Mouse (Mus musculus) adrenal gland, adult (tissue): ENCODE measurements around the gene Sh3bgrl3.
A peak's percentile ranks its signal among the peaks of the same experiment; 100 is the strongest.

Experiments used
- DNase-seq, 2 experiments: peaks; one replicate each; pipeline ENCODE4 v3.0.0; 2022 to 2023; ENCODE audit warnings: low spot score in 1 of 2; ENCODE audit not compliant: inconsistent age in 2 of 2

The Sh3bgrl3 gene

DNA sequence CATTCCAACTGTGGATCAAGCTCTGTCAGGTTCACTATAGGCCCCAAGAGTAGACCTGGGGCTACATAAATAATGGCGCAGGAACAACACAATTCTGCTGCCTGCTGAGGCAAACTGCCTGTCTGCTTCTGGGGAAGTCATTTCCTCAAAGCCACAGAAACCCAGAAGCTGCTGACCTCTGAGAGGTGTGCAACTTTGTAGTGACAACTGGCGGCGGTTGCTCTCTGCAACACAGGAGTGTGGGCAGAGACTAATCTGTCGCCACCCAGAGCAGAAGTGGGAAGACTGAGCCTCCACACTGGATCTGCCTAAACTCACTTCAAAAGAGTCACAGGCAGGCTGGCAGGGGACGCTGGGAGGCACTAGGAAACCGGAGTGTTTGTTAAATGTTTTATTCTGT is 893 bp upstream of the Sh3bgrl3 start:
- DNase-seq: no peak

DNA sequence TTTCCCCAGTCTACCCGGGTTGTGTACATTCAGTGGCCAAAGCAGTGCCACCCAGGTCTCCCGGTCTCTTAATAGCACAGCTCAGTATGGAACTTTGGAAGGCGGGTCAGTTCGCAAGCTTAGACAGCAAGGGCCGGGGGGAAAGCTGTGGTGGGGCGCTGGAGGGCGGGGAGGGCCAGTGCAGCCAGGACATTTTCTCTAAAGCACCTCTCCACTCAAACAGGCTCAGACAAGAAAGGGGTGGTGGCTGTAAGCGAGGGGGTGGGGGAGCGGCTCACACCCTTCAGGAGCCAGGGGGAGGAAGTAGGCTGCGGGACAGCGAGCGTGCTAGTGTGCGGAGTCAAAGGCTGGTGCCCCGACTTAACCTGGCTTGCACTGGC is 384 bp upstream of the Sh3bgrl3 start:
- peak in 1 of 2 experiments; percentile 25 for DNase-seq

DNA sequence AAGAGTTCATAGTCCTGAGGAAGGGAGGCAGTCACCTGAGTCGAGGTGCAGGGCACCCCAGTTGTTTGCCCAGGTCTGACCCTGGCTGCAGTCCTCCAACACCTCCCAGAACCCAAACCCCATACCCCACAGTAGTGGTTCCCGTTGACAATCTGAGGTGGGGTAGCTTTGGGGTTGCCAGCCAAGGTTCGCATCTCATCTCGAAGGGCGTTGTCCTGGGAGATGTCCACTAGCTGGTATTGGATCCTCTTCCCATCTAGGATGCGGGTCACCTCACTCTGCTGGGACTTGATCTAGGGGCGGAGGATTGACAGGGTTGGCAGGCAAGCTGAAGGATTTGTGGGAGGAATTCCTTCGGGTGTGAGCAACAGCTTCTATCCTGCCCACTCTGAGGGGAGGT is 796 bp downstream of the Sh3bgrl3 start:
- peak; percentile 22 to 40 for DNase-seq

DNA sequence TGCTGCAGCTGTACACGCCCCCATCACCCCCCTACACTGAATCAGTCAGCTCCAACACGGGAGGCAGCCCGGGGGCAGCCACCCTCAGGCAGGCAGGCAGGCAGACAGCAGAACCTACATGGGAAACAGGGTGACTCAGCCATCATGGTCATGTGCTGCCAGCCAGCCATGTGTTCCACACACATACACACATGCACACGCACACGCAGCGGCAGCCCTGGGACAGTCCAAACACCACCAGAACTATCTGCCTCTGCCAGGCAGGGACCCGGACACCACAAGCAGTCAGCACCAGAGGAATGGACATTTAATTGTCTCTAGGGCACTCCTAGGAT is 1.5 kb downstream of the Sh3bgrl3 start:
- DNase-seq: peak in 1 of 2 experiments; percentile 46

DNA sequence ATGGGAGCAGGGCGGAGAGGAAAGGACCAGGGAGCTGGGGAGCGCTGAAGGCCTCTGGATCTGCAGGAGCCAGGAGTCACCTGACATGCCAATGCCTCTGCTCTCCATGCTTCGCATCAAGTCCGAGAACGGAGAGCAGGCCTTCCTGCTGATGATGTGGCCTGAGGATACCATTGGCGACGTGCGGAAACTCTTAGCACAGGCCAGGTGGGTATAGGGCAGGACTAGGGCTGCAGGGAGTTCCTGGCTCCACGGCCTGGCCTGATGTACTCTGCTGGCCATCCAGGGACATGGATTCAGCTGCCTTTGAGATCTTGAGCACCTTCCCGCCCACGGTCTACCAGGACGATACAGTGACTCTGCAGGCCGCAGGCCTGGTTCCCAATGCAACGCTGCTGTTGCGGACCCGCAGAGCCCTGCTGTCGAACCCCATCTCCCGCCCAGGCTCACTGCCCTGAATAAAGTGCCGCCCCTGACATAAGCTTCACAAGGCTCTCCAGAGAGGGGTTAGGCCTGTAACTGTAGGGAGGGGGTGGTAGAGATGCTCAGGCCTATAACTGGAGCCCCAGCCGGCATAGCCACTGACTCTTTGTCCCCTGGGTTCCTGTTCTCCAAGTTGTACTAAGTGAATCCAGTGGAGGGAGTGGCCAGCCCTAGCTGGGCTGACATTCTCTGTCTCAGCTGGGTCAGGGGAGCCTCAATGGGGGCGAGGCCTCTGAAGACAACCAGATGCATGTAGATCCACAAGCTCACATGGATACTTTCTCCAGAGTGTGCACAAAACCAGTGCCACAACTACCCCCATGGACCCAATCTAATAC is 2.1 kb downstream of the Sh3bgrl3 start:
- peak in 1 of 2 experiments; percentile 24 for DNase-seq

DNA sequence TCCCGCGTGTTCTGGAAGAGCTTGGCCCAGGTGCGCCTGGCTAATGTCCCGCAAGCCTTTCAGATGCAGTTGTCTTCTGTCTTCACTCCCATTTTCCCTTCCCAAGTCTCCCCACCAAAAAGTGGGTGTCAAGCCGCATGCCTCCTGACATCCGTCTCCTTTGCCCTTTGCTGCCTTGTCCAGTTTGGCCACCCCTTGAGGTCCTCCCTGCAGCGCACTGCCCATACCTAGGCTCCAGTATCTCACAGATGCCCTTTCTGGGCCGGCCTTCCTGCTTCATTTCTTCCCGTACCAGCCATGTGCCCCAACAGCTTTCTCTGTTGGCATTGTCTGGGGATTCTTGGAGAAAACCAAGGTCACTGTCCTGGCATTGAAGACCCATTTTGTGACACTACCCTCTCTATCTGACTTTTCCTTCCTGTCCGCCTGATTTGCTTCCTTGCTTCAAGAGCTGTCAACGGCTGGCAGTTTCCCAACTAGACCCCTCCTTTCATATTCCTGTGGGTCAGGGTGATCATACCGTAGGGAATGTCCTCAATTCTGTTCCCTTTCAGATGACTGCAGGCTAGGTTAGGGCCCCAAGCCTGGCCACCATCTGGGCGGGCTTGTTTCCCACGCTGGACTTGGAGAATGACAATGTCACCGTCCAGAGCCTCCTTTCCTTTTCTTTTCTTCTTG is 3.1 kb downstream of the Sh3bgrl3 start:
- peak; percentile 18 to 55 for DNase-seq

DNA sequence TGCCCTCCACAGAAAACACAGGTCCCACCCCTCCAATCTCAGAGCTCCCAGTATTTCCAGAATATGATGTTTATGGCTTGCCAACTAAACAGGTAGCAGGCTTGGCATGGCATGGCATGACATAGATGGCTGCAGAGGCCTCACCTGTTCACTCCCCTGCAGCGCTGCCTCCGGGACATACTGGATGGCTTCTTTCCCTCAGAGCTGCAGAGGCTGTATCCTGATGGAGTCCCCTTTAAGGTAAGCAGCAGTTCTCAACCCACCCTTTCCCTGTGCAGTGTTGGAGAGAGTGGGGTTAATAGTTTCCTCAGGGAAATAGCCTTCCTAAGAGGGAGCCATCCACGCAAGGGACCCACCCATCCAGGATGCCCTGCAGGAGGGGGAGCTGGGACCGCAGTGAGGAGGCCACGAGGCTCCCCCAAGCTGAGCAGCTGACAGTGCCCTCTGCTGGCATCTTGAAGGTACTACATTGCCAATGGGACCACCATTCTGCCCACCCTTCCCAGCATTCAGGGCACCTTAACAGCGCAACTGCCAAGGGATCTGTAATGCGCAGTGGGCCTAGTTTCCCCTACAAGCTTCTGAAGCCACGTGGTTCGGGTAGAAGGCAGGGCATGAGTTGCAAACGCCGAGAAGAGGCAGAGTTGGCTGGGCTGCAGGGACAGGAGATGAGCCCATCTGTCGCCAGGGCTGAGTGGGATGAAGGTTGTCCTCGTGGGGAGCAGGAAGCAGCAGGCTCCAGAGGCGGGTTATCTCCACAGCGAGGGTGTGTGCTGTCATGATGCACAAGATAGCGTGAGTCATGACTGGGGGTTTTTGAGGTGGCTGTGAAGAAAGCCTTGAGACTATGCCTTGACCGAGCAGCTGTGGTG is 4.7 kb downstream of the Sh3bgrl3 start:
- peak; percentile 82 to 91 for DNase-seq

DNA sequence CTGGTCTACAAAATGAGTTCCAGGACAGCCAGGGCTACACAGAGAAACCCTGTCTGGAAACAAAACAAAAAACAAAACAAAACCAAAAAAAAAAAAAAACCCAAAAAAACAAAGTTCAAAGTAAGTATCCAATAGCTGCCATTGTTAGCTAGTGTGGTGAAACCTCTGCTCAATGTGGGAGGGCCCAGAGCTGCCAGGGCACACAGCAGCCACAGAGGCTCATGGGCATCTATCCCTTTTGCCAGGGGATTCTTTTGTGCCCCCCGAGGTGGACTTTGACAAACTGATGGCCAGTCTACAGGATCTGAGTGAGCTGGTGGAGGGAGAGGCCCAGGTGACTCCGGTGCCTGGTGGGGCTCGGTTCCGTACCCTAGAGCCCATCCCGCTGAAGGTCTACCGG is 5.4 kb downstream of the Sh3bgrl3 start:
- DNase-seq: no peak

DNA sequence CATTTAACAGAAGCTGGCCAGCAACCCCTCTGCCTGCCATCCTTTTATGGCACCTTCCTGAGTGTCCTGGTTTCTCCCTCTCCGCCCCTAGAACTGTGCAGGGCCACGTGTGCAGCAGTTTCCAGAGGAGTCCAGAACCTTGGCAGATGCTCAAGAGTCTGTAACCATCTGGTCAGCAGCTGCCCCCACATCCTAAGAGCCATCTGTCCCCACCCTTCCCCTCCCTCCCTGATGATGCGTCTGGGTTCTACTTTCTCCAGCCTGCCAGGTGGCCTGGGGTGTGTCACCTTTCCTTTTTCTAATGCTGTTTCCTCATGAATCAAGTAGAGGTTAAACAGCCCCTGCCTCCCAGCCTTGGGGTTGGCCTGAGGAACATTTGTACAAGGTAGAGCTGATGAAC is 6.3 kb downstream of the Sh3bgrl3 start:
- peak in 1 of 2 experiments; percentile 33 for DNase-seq

DNA sequence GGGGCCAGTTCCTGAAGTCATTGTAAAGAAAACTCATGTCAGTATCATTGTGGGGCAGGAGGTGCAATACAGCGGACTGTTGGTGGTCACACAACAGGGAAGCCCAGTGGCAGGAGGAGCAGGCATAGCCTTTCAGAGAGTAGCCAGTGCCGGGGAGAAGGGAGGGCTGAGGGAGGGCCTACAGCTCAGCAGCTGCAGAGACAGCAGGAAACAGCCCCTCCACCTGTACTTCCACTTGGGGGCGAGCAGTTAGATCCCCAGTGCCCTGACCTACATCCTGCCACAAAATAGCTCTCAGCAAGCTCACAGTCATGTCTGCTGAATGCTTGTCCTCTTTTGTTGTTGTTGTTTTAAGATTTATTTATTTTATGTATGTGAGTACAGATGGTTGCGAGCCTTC is 7.0 kb downstream of the Sh3bgrl3 start:
- no peak for DNase-seq

DNA sequence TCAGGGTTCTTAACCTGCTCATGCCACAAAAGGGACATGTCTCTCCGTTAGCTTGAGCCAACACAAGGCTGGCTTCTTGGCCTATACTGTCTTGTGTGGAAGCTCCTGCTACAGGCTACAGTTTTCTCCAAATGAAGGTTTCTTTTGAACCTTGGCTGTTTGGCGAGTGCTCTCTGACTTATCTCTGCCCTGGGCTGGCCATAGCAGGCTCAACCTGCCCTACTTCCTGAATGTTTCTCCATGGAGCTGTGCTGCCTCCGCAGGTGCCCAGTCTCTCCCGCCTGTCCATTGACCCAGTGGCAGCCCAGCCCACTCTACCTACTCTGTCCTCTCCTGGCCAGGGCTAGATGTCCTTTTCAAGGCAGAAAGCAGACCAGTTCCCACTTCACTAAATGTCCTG is 7.7 kb downstream of the Sh3bgrl3 start:
- no peak for DNase-seq

DNA sequence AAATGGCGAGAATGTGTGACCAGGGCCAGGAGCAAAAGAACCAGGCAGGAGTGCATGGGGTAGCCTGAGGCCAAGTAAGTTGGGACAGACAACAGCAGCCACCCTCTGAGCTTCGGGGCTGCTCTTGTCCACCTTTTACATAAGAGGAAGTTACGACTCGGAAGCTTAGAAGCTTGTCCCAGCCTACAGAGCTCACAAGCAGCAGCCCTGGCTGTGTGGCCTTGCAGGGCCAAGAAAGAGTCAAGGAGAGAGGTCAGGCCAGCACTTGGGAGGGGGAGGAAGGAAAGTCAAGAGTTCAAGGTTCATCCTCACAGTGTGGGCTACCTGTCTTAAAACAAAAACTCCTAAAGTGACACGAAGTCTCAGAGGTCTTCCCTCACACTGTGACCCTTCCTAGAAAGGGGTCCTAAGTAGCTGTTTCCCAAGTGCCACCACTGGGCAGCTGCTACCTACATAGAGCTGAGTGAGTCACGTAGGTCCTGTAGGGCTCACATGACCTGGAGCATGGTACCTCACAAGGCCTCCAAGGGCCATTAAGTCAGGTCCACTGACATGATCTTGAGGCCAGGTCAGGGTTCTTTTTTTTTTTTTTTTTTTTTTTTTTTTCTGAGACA is 8.3 kb downstream of the Sh3bgrl3 start:
- peak in 1 of 2 experiments; percentile 59 for DNase-seq

DNA sequence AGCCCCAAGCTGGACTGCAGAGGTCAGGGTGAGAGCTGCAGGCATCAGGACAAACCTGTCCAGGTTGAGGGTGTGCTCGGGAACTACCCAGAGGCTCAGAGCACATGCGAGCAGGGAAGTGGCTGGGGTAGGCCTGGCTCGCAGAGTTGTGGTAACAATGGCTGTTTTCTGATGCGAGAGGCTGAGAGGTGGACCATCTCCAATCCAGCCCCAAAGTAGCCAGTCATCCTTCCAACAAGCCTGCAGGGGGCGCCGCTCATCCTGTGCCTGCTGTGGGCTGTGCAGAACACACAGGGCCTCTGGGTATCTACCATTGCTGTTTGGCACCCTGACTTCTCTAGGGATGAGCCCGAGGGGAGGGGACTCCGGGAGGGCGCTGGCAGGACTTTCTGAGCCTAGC is 8.9 kb downstream of the Sh3bgrl3 start:
- peak; percentile 27 to 44 for DNase-seq

DNA sequence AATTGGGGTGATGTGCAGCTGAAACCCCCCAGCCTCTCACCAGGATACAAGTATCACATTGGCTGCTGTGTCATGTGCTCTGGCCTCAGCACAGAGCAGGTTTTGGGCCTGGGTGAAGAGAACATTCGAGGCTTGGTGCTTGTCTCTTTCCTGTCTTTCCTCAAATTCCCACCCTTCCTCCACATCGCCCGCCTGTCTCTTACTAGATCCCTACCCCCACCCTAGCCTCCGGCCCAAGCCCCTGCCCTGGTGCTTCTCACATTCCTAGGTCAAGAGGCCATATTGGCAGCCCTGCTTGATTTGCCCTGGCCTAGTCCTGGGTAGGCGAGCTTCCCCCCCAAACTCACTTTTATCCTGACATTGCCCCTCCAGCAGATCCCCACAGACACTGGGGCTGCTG is 9.5 kb downstream of the Sh3bgrl3 start:
- no peak for DNase-seq

DNA sequence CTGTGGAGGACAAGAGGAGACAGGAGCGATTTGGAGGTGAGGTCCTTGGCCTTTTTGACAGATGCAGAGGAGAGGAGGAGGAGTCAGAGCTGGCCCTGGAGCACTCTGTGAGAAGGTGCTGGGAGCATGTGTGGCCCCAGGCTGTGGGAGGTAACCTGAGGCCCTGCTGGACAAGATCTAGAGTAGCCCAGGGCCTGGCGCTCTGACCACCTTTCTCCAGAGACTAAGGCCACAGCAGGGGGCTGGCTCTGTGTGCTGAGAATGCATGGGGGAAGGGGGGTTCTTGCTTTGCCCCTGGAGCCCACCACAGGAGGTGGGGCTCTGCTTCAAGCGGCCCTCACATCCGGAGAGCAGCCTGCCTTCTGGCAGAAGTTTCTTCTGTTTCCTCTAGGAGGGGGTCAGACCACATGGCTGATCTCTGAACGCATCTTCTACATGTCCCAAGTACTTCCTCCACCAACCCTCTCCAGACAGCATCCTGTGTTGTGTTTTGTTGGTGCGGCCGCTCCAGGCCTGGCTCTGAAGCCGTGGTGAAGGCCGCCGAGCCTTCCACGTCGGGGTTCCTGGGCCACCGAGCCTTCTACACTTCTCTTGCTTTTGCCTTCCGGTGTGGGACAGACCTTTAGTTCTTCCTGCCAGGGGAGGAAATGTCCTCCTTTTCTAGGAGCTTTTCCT is 10.3 kb downstream of the Sh3bgrl3 start:
- DNase-seq: no peak

DNA sequence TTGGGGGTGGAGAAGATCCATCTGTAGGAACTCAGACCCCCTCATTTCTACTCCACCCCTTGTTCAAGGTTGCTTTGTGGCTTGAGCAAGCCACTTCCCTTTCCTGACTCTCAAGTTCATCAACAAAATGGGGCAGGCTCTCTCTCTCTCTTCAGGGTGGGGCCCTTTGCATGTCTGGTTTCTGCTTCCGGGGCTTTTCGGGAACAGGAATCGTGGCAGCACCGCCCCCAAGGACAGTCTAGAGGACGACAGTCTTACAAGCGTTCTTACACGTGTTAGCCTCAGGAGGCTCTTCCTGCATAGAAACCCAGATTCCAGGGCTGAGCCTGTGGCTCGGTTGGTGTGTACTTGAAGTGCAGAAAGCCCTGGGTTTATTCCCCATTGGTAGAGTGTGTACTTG is 11.6 kb downstream of the Sh3bgrl3 start:
- DNase-seq: no peak

DNA sequence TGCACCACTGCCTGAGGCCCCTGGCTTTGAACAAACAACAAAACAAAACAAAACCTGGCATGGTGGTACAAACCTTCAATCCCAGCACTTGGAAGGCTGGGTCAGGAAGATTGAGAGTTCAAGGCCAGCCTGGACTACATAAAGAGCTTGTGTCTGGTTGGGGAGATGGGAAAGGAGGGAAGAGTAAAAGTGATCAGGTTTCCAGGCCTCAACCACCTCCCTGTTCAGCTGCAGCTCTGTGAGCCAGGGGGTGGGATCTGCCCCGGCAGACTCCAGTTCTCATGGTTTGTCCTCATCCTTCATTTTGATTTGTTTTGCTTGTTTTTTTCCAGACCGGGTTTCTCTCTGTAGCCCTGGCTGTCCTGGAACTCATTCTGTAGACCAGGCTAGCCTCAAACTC is 12.1 kb downstream of the Sh3bgrl3 start:
- no peak for DNase-seq

DNA sequence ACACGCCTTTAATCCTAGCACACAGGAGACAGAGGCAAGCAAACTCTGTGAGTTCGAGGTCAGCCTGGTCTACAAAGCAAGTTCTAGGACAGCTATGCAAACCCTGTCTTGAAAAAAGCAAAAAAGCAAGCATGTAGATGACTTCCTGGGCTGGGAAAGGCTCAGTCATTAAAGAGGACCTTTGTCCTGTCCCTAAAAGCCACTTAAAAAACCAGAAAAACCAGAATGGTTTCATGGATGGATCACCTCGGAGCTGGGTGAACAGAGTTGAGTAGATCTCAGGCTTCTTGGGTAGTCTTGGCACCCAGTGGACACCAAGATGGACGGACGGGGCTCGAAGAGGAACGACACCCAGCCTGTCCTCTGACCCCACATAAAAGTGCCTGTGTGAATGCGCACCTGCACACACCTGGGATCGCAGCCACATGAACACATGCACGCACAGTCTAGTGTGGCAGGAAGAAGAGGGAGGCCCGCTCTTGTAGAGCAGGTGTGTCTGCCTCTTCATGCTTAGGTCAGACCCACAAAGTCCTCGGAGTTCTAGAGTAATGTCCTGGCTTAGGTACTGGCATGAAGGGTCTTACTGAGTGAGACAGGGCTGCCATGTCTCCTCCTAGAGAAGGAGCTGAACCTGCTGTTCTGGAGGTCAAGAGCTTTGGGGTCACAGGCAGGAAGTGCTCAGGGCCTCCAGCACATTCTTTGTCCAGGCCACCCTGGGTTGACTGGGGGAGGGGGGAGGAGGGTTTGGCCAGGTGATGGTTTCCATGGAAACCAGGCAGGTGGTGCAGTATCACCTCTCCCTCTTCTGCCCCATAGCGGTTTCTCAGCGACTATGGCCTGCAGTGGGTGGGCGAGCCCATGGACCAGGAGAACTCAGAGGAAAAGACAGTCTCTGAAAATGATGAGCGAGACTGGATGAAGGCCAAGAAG is 13.1 kb downstream of the Sh3bgrl3 start:
- DNase-seq: no peak

DNA sequence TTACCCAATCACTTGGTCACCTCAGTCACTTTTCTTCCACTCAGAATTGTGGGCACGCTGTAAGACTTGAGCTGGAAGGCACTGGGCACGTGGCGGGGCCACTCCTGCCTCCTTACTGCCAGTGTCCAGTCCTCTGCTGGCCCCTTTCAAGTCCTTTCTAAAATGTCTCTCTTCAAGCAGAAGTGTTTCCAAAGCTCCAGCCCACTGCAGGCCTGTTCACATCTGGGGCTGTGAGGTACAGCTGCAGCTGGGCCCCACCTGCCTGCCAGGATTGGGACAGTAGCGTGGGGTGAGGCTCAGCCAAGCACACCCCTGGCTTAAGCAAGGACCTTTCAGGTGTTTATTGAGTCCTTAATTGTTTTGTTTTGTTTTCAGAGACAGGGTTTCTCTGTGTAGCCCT is 14.6 kb downstream of the Sh3bgrl3 start:
- DNase-seq: no peak
